Mouse (Mus musculus) lung, adult 2 months (tissue): Measurements from ENCODE around the gene Evi2a.

Experiments used
- CTCF ChIP-seq: fragments of 200-500 bp; IDR thresholded peaks from 2 replicates; pipeline ENCODE4 v1.5.1; 2011; ENCODE audit warnings: mild to moderate bottlenecking, low read length, control low read depth; ENCODE audit not compliant: insufficient read depth
- POLR2A ChIP-seq: fragments of 200-500 bp; IDR thresholded peaks from 2 replicates; pipeline ENCODE4 v1.6.1; 2011; ENCODE audit warnings: low read depth, mild to moderate bottlenecking, control low read depth, low read length, borderline replicate concordance; ENCODE audit errors: extremely low read depth

DNA sequence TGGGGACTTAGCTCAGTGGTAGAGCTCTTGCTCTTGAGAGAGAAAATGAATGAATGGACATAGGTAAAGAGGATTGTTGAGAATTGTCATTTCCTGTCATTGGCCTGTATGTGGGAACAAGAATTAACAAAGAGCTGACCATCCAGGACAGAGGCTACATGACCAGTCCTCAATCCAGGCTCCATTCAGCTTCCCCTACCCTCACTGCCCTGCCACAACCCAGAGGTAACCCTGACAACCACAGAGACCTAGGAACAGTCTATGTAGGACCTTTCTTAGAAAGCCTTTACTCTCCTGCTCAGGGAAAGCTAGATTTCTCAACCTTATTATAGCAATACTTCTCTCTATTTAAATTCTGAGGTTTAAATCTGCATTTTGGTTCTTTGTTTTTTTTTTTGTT is 9.6 kb downstream of the Evi2a start:
- TF ChIP-seq CTCF: no peak
- TF ChIP-seq POLR2A: no peak
